Comparison of ENCODE assay signal across 7 mouse cellular contexts in genomic region chr16:10958307-10958706, GRCm38 (mm10).
DNase-seq lines count a peak whose midpoint lies in the region; ATAC-seq and TF ChIP-seq lines count a peak whose summit lies in the region.
"Not testable (repeated sequence)": the region's sequence is repeated elsewhere in the genome, so short reads cannot be mapped to it uniquely, and the experiment has no call there.

No protein-coding gene starts in this region.

- not testable (repeated sequence) for H3K4me2 ChIP-seq in embryonic facial prominence, embryonic 14.5 days (ENCODE audit: low read depth, low read length); forebrain, embryonic 15.5 days (replicated peaks); hindbrain, embryonic 12.5 days (replicated peaks); limb, embryonic 12.5 days

- TF ChIP-seq POLR2A in bone marrow, adult 2 months (IDR thresholded peaks at IDR 0.05; ENCODE audit: borderline replicate concordance, control insufficient read depth, low read depth, low read length) = not testable (repeated sequence)

- 43% methylated on average over 12 of the region's 12 CpGs for WGBS in bone marrow, adult 2 months
- 95% methylated on average over 12 of the region's 12 CpGs for WGBS in embryonic facial prominence, embryonic 14.5 days
- WGBS in forebrain, embryonic 15.5 days = 92% methylated on average over 12 of the region's 12 CpGs
- 91% methylated on average over 12 of the region's 12 CpGs for WGBS in hindbrain, embryonic 12.5 days
- 94% methylated on average over 12 of the region's 12 CpGs for WGBS in limb, embryonic 12.5 days

- peaks cover 43% of the 10 kb centered on the region for H3K36me3 ChIP-seq in embryonic facial prominence, embryonic 14.5 days (ENCODE audit: control insufficient read depth, insufficient read depth, low read length)
- not testable (repeated sequence) for H3K36me3 ChIP-seq in forebrain, embryonic 15.5 days
- peaks cover 11% of the 10 kb centered on the region for H3K36me3 ChIP-seq in hindbrain, embryonic 12.5 days
- H3K36me3 ChIP-seq in limb, embryonic 12.5 days = peaks cover 60% of the 10 kb centered on the region

- H3K4me1 ChIP-seq in bone marrow, adult 2 months (ENCODE audit: control insufficient read depth, insufficient read depth, low read length) = peaks cover 24% of the 10 kb centered on the region
- H3K4me1 ChIP-seq in embryonic facial prominence, embryonic 14.5 days (ENCODE audit: control insufficient read depth, insufficient read depth, low read length) = peaks cover 19% of the 10 kb centered on the region
- H3K4me1 ChIP-seq in forebrain, embryonic 15.5 days = peaks cover 33% of the 10 kb centered on the region
- H3K4me1 ChIP-seq in hindbrain, embryonic 12.5 days = peaks cover 27% of the 10 kb centered on the region
- H3K4me1 ChIP-seq in limb, embryonic 12.5 days (replicated peaks) = not testable (repeated sequence)

- H3K9ac ChIP-seq in embryonic facial prominence, embryonic 14.5 days (ENCODE audit: low read depth, low read length); forebrain, embryonic 15.5 days (replicated peaks); hindbrain, embryonic 12.5 days; limb, embryonic 12.5 days (replicated peaks): not testable (repeated sequence)

- H3K27me3 ChIP-seq in embryonic facial prominence, embryonic 14.5 days (replicated peaks; ENCODE audit: control insufficient read depth, insufficient read depth, low read length); forebrain, embryonic 15.5 days; hindbrain, embryonic 12.5 days; limb, embryonic 12.5 days: not testable (repeated sequence)

- TF ChIP-seq CTCF in bone marrow, adult 2 months (IDR thresholded peaks at IDR 0.05; ENCODE audit: control insufficient read depth, insufficient read depth, low read length) = not testable (repeated sequence)

- H3K27ac ChIP-seq in bone marrow, adult 2 months (ENCODE audit: control insufficient read depth, insufficient read depth, low read depth, low read length, poor library complexity) = peak overlapping the region; percentile 77
- peak overlapping the region; percentile 61; the same call in 1 of the 2 replicates for H3K27ac ChIP-seq in embryonic facial prominence, embryonic 14.5 days (replicated peaks; ENCODE audit: low read depth, low read length)
- peak overlapping the region; percentile 75 for H3K27ac ChIP-seq in forebrain, embryonic 15.5 days (replicated peaks)
- H3K27ac ChIP-seq in hindbrain, embryonic 12.5 days = peak overlapping the region; percentile 73
- H3K27ac ChIP-seq in limb, embryonic 12.5 days = peak overlapping the region; percentile 71; the same call in 1 of the 2 replicates

- not testable (repeated sequence) for ATAC-seq in embryonic facial prominence, embryonic 14.5 days (ENCODE audit: low read depth); hindbrain, embryonic 12.5 days (ENCODE audit: low FRiP score); limb, embryonic 12.5 days (ENCODE audit: insufficient number of reproducible peaks, insufficient read depth, low FRiP score, low TSS enrichment, low read depth)
- ATAC-seq in forebrain, embryonic 15.5 days (replicated peaks) = 0 out of 2 replicates have a peak, but pooled peaks have one; percentile 9
- peak; percentile 91 for ATAC-seq in megakaryocyte progenitor cell, adult 5-6 weeks (replicated peaks; ENCODE audit: poor library complexity)
- ATAC-seq in monocyte, adult 5-6 weeks (replicated peaks; ENCODE audit: insufficient number of reproducible peaks, low FRiP score, low TSS enrichment, poor library complexity, severe bottlenecking) = peak; percentile 70

- H3K4me3 ChIP-seq in bone marrow, adult 2 months (replicated peaks; ENCODE audit: control insufficient read depth, low read depth, low read length); embryonic facial prominence, embryonic 14.5 days (ENCODE audit: low read depth, low read length); forebrain, embryonic 15.5 days; hindbrain, embryonic 12.5 days; limb, embryonic 12.5 days (replicated peaks): not testable (repeated sequence)

- not testable (repeated sequence) for DNase-seq in embryonic facial prominence, embryonic 14.5 days (ENCODE audit: low spot score)

- not testable (repeated sequence) for H3K9me3 ChIP-seq in embryonic facial prominence, embryonic 14.5 days (ENCODE audit: control insufficient read depth, low read length); forebrain, embryonic 15.5 days; hindbrain, embryonic 12.5 days (replicated peaks); limb, embryonic 12.5 days
